Mouse (Mus musculus) hindbrain, embryonic 11.5 days (tissue): ENCODE data around the gene Klc4. TPM values are rescaled to one million over a fixed set of nuclear protein-coding genes. Genes with fewer than 3 reads are reported as not detected.

Experiments
- ATAC-seq: fragments of 200-750 bp; cut with Nextera tagmentation; 2 replicates; pipeline ENCODE4 v1.8.0; 2017; ENCODE audit warnings: mild to moderate bottlenecking, moderate TSS enrichment, moderate library complexity; ENCODE audit not compliant: low FRiP score
- DNase-seq: peaks from one replicate; pipeline ENCODE4 v3.0.0-alpha.2; 2015; ENCODE audit warnings: low spot score
- H3K27ac ChIP-seq: fragments of 300-500 bp; sonication (generic); 2 replicates; pipeline ENCODE4 v1.5.1; 2014; ENCODE audit warnings: mild to moderate bottlenecking, low read depth, low read length
- H3K27me3 ChIP-seq: fragments of 300-500 bp; sonication (generic); 2 replicates; pipeline ENCODE4 v1.6.1; 2014; ENCODE audit warnings: mild to moderate bottlenecking, low read length, moderate library complexity, mixed read lengths; ENCODE audit not compliant: control insufficient read depth, insufficient read depth
- H3K36me3 ChIP-seq: fragments of 300-500 bp; sonication (generic); 2 replicates; pipeline ENCODE4 v1.6.1; 2014; ENCODE audit warnings: mild to moderate bottlenecking, low read length, moderate library complexity, mixed read lengths; ENCODE audit not compliant: control insufficient read depth, insufficient read depth
- H3K4me1 ChIP-seq: fragments of 300-500 bp; sonication (generic); replicated peaks from 2 replicates; pipeline ENCODE4 v1.6.1; 2014; ENCODE audit warnings: low read length, mixed read lengths; ENCODE audit not compliant: control insufficient read depth, insufficient read depth
- H3K4me2 ChIP-seq: fragments of 300-500 bp; sonication (generic); replicated peaks from 2 replicates; pipeline ENCODE4 v1.6.1; 2014; ENCODE audit warnings: mild to moderate bottlenecking, low read depth, low read length
- H3K4me3 ChIP-seq: fragments of 300-500 bp; sonication (generic); 2 replicates; pipeline ENCODE4 v1.5.1; 2014; ENCODE audit warnings: low read depth, low read length
- H3K9ac ChIP-seq: fragments of 300-500 bp; sonication (generic); 2 replicates; pipeline ENCODE4 v1.6.1; 2014; ENCODE audit warnings: low read depth, low read length
- H3K9me3 ChIP-seq: fragments of 300-500 bp; sonication (generic); 2 replicates; pipeline ENCODE4 v1.6.1; 2016; ENCODE audit warnings: low read length; ENCODE audit not compliant: control insufficient read depth
- WGBS: fragments of 180-500 bp; shearing (Covaris S2); extraction: QIAGEN DNeasy Blood & Tissue Kit; methylation state at CpG from one replicate; pipeline ENCODE4 v1.1.7; 2014; 5-methylcytosine and 5-hydroxymethylcytosine counted together
- polyA plus RNA-seq: library from polyadenylated mRNA; unstranded; fragments of >200 nt; fragmentation: Nextera tagmentation; extraction: Ambion mirVana; gene quantifications from 2 replicates; pipeline ENCODE4 v1.2.1, GENCODE M21; 2014

Klc4 gene
- polyA plus RNA-seq, 1 experiment from 2014 or later = 22.7 TPM

- no peaks in the 10 kb centered on the region for H3K27me3 ChIP-seq
- H3K4me2 ChIP-seq = no peak overlapping the region
- H3K4me1 ChIP-seq = no peaks in the 10 kb centered on the region; the same call in 1 of the 2 replicates
- no peak overlapping the region for H3K9ac ChIP-seq
- no peak overlapping the region for H3K27ac ChIP-seq
- H3K9me3 ChIP-seq = no peaks in the 10 kb centered on the region
- no peak for ATAC-seq
- no peaks in the 10 kb centered on the region; the same call in 1 of the 2 replicates for H3K36me3 ChIP-seq
- DNase-seq = no peak
- H3K4me3 ChIP-seq = no peak overlapping the region
- WGBS = 94% methylated on average over 4 of the region's 4 CpGs
Measured at GRCm38 (mm10) chr17:46593124-46593523, 52.7 kb downstream of the Klc4 start.

- DNase-seq = no peak
- Histone ChIP-seq H3K36me3 (no peaks in the 10 kb centered on the region; the same call in 1 of the 2 replicates), H3K9ac (no peak overlapping the region), H3K4me1 (no peaks in the 10 kb centered on the region; the same call in 1 of the 2 replicates), H3K4me3 (no peak overlapping the region), H3K27ac (no peak overlapping the region), H3K4me2 (no peak overlapping the region), H3K27me3 (no peaks in the 10 kb centered on the region), H3K9me3 (no peaks in the 10 kb centered on the region)
- ATAC-seq = no peak
- 90% methylated on average over 19 of the region's 19 CpGs for WGBS
Measured at GRCm38 (mm10) chr17:46591406-46591805, 54.4 kb downstream of the Klc4 start.

GRCm38 (mm10) chr17:46590439-46590838 lies 55.4 kb downstream of the Klc4 start:
- 93% methylated on average over 7 of the region's 7 CpGs for WGBS
- no peak for DNase-seq
- no peaks in the 10 kb centered on the region; the same call in 1 of the 2 replicates for H3K4me1 ChIP-seq
- H3K4me2 ChIP-seq = no peak overlapping the region
- no peaks in the 10 kb centered on the region; the same call in 1 of the 2 replicates for H3K36me3 ChIP-seq
- no peak overlapping the region for H3K4me3 ChIP-seq
- H3K9ac ChIP-seq = no peak overlapping the region
- no peaks in the 10 kb centered on the region for H3K27me3 ChIP-seq
- no peak for ATAC-seq
- no peak overlapping the region for H3K27ac ChIP-seq
- H3K9me3 ChIP-seq = no peaks in the 10 kb centered on the region

GRCm38 (mm10) chr17:46589635-46590314 lies 56.0 kb downstream of the Klc4 start:
- Histone ChIP-seq H3K9ac (no peak overlapping the region), H3K27ac (no peak overlapping the region), H3K4me3 (no peak overlapping the region), H3K9me3 (no peaks in the 10 kb centered on the region), H3K4me2 (no peak overlapping the region), H3K36me3 (peaks cover under 1% of the 10 kb centered on the region; the same call in 1 of the 2 replicates), H3K4me1 (no peaks in the 10 kb centered on the region; the same call in 1 of the 2 replicates), H3K27me3 (no peaks in the 10 kb centered on the region)
- ATAC-seq (no peak), DNase-seq (no peak)
- 85% methylated on average over 16 of the region's 16 CpGs for WGBS

- Histone ChIP-seq H3K9me3 (no peaks in the 10 kb centered on the region), H3K4me2 (no peak overlapping the region), H3K4me1 (no peaks in the 10 kb centered on the region), H3K9ac (no peak overlapping the region), H3K27me3 (no peaks in the 10 kb centered on the region), H3K36me3 (peaks cover 3% of the 10 kb centered on the region; the same call in 1 of the 2 replicates), H3K4me3 (no peak overlapping the region), H3K27ac (no peak overlapping the region)
- ATAC-seq (no peak), DNase-seq (no peak)
- 97% methylated on average over 6 of the region's 6 CpGs for WGBS
Measured at GRCm38 (mm10) chr17:46588913-46589312, 56.9 kb downstream of the Klc4 start.

- H3K4me1 ChIP-seq = no peaks in the 10 kb centered on the region
- H3K9ac ChIP-seq = no peak overlapping the region
- ATAC-seq = no peak
- no peak for DNase-seq
- no peaks in the 10 kb centered on the region for H3K27me3 ChIP-seq
- H3K36me3 ChIP-seq = peaks cover 3% of the 10 kb centered on the region; the same call in 1 of the 2 replicates
- no peak overlapping the region for H3K4me2 ChIP-seq
- no peak overlapping the region for H3K4me3 ChIP-seq
- no peak overlapping the region for H3K27ac ChIP-seq
- 89% methylated on average over 9 of the region's 9 CpGs for WGBS
- H3K9me3 ChIP-seq = no peaks in the 10 kb centered on the region
Measured at GRCm38 (mm10) chr17:46588173-46588572, 57.6 kb downstream of the Klc4 start.

GRCm38 (mm10) chr17:46586327-46586726 lies 59.5 kb downstream of the Klc4 start:
- Histone ChIP-seq H3K27me3 (no peaks in the 10 kb centered on the region), H3K36me3 (peaks cover 3% of the 10 kb centered on the region; the same call in 1 of the 2 replicates), H3K9ac (no peak overlapping the region), H3K4me2 (no peak overlapping the region), H3K4me3 (no peak overlapping the region), H3K27ac (no peak overlapping the region), H3K4me1 (no peaks in the 10 kb centered on the region), H3K9me3 (no peaks in the 10 kb centered on the region)
- WGBS = 93% methylated on average over 8 of the region's 8 CpGs
- ATAC-seq = no peak
- no peak for DNase-seq
